Mouse (Mus musculus): ENCODE measurements at regions not wholly inside any gene's neighbourhood (a gene's known extent, or its start where the extent isn't known, plus 50 kb on each side); places are given as distances from the start of the nearest gene placed in this dataset.
A peak's percentile ranks its signal among the peaks of the same experiment; 100 is the strongest.

GRCm38 (mm10) chr1:57574530-57574929 lies 167.6 kb upstream of the Tyw5 start:
- no peak overlapping the region for H3K4me3 ChIP-seq
- no peaks in the 10 kb centered on the region for H3K4me1 ChIP-seq
- H3K27me3 ChIP-seq, result no peaks in the 10 kb centered on the region
- H3K9me3 ChIP-seq, result peaks cover 3% of the 10 kb centered on the region; the same call in 1 of the 2 replicates
- ATAC-seq (ENCODE audit: insufficient number of reproducible peaks, insufficient read depth, low FRiP score, low TSS enrichment), result no peak
- WGBS, result 97% methylated on average over 6 of the region's 6 CpGs
- no peak overlapping the region for H3K27ac ChIP-seq
- H3K4me2 ChIP-seq (replicated peaks), result no peak overlapping the region
- H3K36me3 ChIP-seq, result no peaks in the 10 kb centered on the region
- H3K9ac ChIP-seq, result no peak overlapping the region

- H3K4me2 ChIP-seq (replicated peaks), result no peak overlapping the region
- no peak overlapping the region for H3K9ac ChIP-seq
- WGBS, result 90% methylated on average over 5 of the region's 5 CpGs
- no peak overlapping the region for H3K27ac ChIP-seq
- peaks cover 3% of the 10 kb centered on the region; the same call in 1 of the 2 replicates for H3K9me3 ChIP-seq
- no peaks in the 10 kb centered on the region for H3K4me1 ChIP-seq
- no peak overlapping the region for H3K4me3 ChIP-seq
- ATAC-seq (ENCODE audit: insufficient number of reproducible peaks, insufficient read depth, low FRiP score, low TSS enrichment), result no peak
- H3K36me3 ChIP-seq, result no peaks in the 10 kb centered on the region
- no peaks in the 10 kb centered on the region for H3K27me3 ChIP-seq
Observed at GRCm38 (mm10) chr1:57576066-57576753, 169.3 kb upstream of the Tyw5 start.

- no peak overlapping the region for H3K4me2 ChIP-seq (replicated peaks)
- 59% methylated on average over 3 of the region's 3 CpGs for WGBS
- no peaks in the 10 kb centered on the region for H3K4me1 ChIP-seq
- H3K27ac ChIP-seq, result no peak overlapping the region
- H3K4me3 ChIP-seq, result no peak overlapping the region
- no peak overlapping the region for H3K9ac ChIP-seq
- no peak for ATAC-seq (ENCODE audit: insufficient number of reproducible peaks, insufficient read depth, low FRiP score, low TSS enrichment)
- peaks cover 3% of the 10 kb centered on the region; the same call in 1 of the 2 replicates for H3K9me3 ChIP-seq
- H3K36me3 ChIP-seq, result no peaks in the 10 kb centered on the region
- H3K27me3 ChIP-seq, result no peaks in the 10 kb centered on the region
Observed at GRCm38 (mm10) chr1:57579086-57579485, 172.2 kb upstream of the Tyw5 start.

- 83% methylated on average over 7 of the region's 7 CpGs for WGBS
- H3K9me3 ChIP-seq, result 0 out of 2 replicates have a peak, but pooled peaks cover under 1% of the 10 kb centered on the region
Observed at GRCm38 (mm10) chr1:57593707-57594589, 180.0 kb upstream of the Spats2l start.

GRCm38 (mm10) chr1:57594815-57595214 lies 179.1 kb upstream of the Spats2l start:
- no peak overlapping the region for H3K9ac ChIP-seq
- no peaks in the 10 kb centered on the region for H3K27me3 ChIP-seq
- no peak overlapping the region for H3K4me3 ChIP-seq
- H3K4me1 ChIP-seq, result peaks cover 6% of the 10 kb centered on the region
- ATAC-seq (ENCODE audit: insufficient number of reproducible peaks, insufficient read depth, low FRiP score, low TSS enrichment), result no peak
- 58% methylated on average over 5 of the region's 5 CpGs for WGBS
- no peak overlapping the region for H3K27ac ChIP-seq
- H3K4me2 ChIP-seq (replicated peaks), result no peak overlapping the region
- no peaks in the 10 kb centered on the region for H3K9me3 ChIP-seq
- no peaks in the 10 kb centered on the region for H3K36me3 ChIP-seq

More at GRCm38 (mm10) chr1:57593707-57594589, 180.0 kb upstream of the Spats2l start:
- Histone ChIP-seq H3K27me3 (no peaks in the 10 kb centered on the region), H3K36me3 (no peaks in the 10 kb centered on the region), H3K4me3 (no peak overlapping the region), H3K4me1 (peaks cover 6% of the 10 kb centered on the region), H3K9ac (no peak overlapping the region), H3K27ac (no peak overlapping the region), H3K4me2 (replicated peaks) (no peak overlapping the region)
- no peak for ATAC-seq (ENCODE audit: insufficient number of reproducible peaks, insufficient read depth, low FRiP score, low TSS enrichment)

GRCm38 (mm10) chr1:57600951-57601350 lies 173.0 kb upstream of the Spats2l start:
- ATAC-seq (ENCODE audit: insufficient number of reproducible peaks, insufficient read depth, low FRiP score, low TSS enrichment), result no peak
- no peak overlapping the region for H3K4me2 ChIP-seq (replicated peaks)
- no peak overlapping the region for H3K9ac ChIP-seq
- H3K4me3 ChIP-seq, result no peak overlapping the region
- no peaks in the 10 kb centered on the region for H3K27me3 ChIP-seq
- no peaks in the 10 kb centered on the region for H3K9me3 ChIP-seq
- H3K36me3 ChIP-seq, result no peaks in the 10 kb centered on the region
- 72% methylated on average over 2 of the region's 2 CpGs for WGBS
- H3K4me1 ChIP-seq, result no peaks in the 10 kb centered on the region
- no peak overlapping the region for H3K27ac ChIP-seq

- Histone ChIP-seq H3K4me1 (0 out of 2 replicates have a peak, but pooled peaks cover 4% of the 10 kb centered on the region), H3K27ac (no peak overlapping the region), H3K9ac (no peak overlapping the region), H3K9me3 (no peaks in the 10 kb centered on the region), H3K36me3 (no peaks in the 10 kb centered on the region), H3K27me3 (no peaks in the 10 kb centered on the region), H3K4me3 (no peak overlapping the region), H3K4me2 (replicated peaks) (no peak overlapping the region)
- no peak for ATAC-seq (ENCODE audit: insufficient number of reproducible peaks, insufficient read depth, low FRiP score, low TSS enrichment)
- 69% methylated on average over 1 of the region's 1 CpGs for WGBS
Observed at GRCm38 (mm10) chr1:57605525-57605924, 168.4 kb upstream of the Spats2l start.

- H3K9me3 ChIP-seq, result no peaks in the 10 kb centered on the region
- H3K27ac ChIP-seq, result no peak overlapping the region
- H3K4me3 ChIP-seq, result no peak overlapping the region
- 44% methylated on average over 4 of the region's 4 CpGs for WGBS
- no peak overlapping the region for H3K9ac ChIP-seq
- H3K27me3 ChIP-seq, result no peaks in the 10 kb centered on the region
- no peak; the same call in 1 of the 2 replicates for ATAC-seq (ENCODE audit: insufficient number of reproducible peaks, insufficient read depth, low FRiP score, low TSS enrichment)
- H3K4me1 ChIP-seq, result 0 out of 2 replicates have a peak, but pooled peaks cover 4% of the 10 kb centered on the region
- no peak overlapping the region for H3K4me2 ChIP-seq (replicated peaks)
- no peaks in the 10 kb centered on the region for H3K36me3 ChIP-seq
Observed at GRCm38 (mm10) chr1:57606060-57606683, 167.8 kb upstream of the Spats2l start.

- Histone ChIP-seq H3K27me3 (no peaks in the 10 kb centered on the region), H3K36me3 (no peaks in the 10 kb centered on the region), H3K4me3 (no peak overlapping the region), H3K9me3 (no peaks in the 10 kb centered on the region), H3K4me1 (0 out of 2 replicates have a peak, but pooled peaks cover 4% of the 10 kb centered on the region), H3K9ac (no peak overlapping the region), H3K27ac (no peak overlapping the region), H3K4me2 (replicated peaks) (no peak overlapping the region)
- WGBS, result 61% methylated on average over 8 of the region's 8 CpGs
- ATAC-seq (ENCODE audit: insufficient number of reproducible peaks, insufficient read depth, low FRiP score, low TSS enrichment), result no peak
Observed at GRCm38 (mm10) chr1:57607026-57607425, 166.9 kb upstream of the Spats2l start.

GRCm38 (mm10) chr1:57607626-57608422 lies 166.1 kb upstream of the Spats2l start:
- Histone ChIP-seq H3K27ac (no peak overlapping the region), H3K36me3 (no peaks in the 10 kb centered on the region), H3K4me2 (replicated peaks) (no peak overlapping the region), H3K9ac (no peak overlapping the region), H3K27me3 (no peaks in the 10 kb centered on the region), H3K9me3 (no peaks in the 10 kb centered on the region), H3K4me3 (no peak overlapping the region), H3K4me1 (0 out of 2 replicates have a peak, but pooled peaks cover 4% of the 10 kb centered on the region)
- no peak for ATAC-seq (ENCODE audit: insufficient number of reproducible peaks, insufficient read depth, low FRiP score, low TSS enrichment)
- WGBS, result 38% methylated on average over 12 of the region's 12 CpGs

GRCm38 (mm10) chr1:57608423-57608679 lies 165.6 kb upstream of the Spats2l start:
- Histone ChIP-seq H3K9me3 (no peaks in the 10 kb centered on the region), H3K27me3 (no peaks in the 10 kb centered on the region), H3K4me1 (peaks cover 9% of the 10 kb centered on the region), H3K4me3 (no peak overlapping the region), H3K27ac (no peak overlapping the region), H3K4me2 (replicated peaks) (no peak overlapping the region), H3K9ac (no peak overlapping the region), H3K36me3 (no peaks in the 10 kb centered on the region)
- WGBS, result 33% methylated on average over 2 of the region's 2 CpGs
- ATAC-seq (ENCODE audit: insufficient number of reproducible peaks, insufficient read depth, low FRiP score, low TSS enrichment), result peak; percentile 61; the same call in 1 of the 2 replicates
